Mouse (Mus musculus) heart, postnatal 0 days (tissue): ENCODE measurements around the gene Gm6583. TPM values are rescaled to one million over a fixed set of nuclear protein-coding genes. Genes with fewer than 3 reads are reported as not detected.

ENCODE experiments used
- ATAC-seq: fragments of 200-750 bp; cut with Nextera tagmentation; 2 replicates; pipeline ENCODE4 v1.8.0; 2017; ENCODE audit warnings: low read depth, moderate number of reproducible peaks, moderate library complexity; ENCODE audit not compliant: insufficient read depth
- DNase-seq: peaks from one replicate; pipeline ENCODE4 v3.0.0-alpha.2; 2016; ENCODE audit warnings: low spot score
- H3K27ac ChIP-seq: fragments of 300-500 bp; sonication (generic); 2 replicates; pipeline ENCODE4 v1.5.1; 2014; ENCODE audit warnings: low read depth, mild to moderate bottlenecking
- H3K27me3 ChIP-seq: fragments of 300-500 bp; sonication (generic); 2 replicates; pipeline ENCODE4 v1.6.1; 2014; ENCODE audit warnings: low read length, mixed read lengths; ENCODE audit not compliant: control insufficient read depth, insufficient read depth
- H3K36me3 ChIP-seq: fragments of 300-500 bp; sonication (generic); replicated peaks from 2 replicates; pipeline ENCODE4 v1.6.1; 2014; ENCODE audit warnings: low read length, mixed read lengths; ENCODE audit not compliant: control insufficient read depth, insufficient read depth
- H3K4me1 ChIP-seq: fragments of 300-500 bp; sonication (generic); 2 replicates; pipeline ENCODE4 v1.6.1; 2014; ENCODE audit warnings: antibody characterized with exemption; ENCODE audit not compliant: control insufficient read depth, insufficient read depth
- H3K4me2 ChIP-seq: fragments of 300-500 bp; sonication (generic); 2 replicates; pipeline ENCODE4 v1.6.1; 2014; ENCODE audit warnings: low read depth, mild to moderate bottlenecking, low read length, moderate library complexity
- H3K4me3 ChIP-seq: fragments of 300-500 bp; sonication (generic); 2 replicates; pipeline ENCODE4 v1.5.1; 2014; ENCODE audit warnings: low read depth, low read length
- H3K9ac ChIP-seq: fragments of 300-500 bp; sonication (generic); replicated peaks from 2 replicates; pipeline ENCODE4 v1.6.1; 2014; ENCODE audit warnings: low read depth, low read length, mixed read lengths
- H3K9me3 ChIP-seq: fragments of 300-500 bp; sonication (generic); replicated peaks from 2 replicates; pipeline ENCODE4 v1.6.1; 2016; ENCODE audit warnings: low read length; ENCODE audit not compliant: control insufficient read depth
- CTCF ChIP-seq: IDR thresholded peaks from 2 replicates; pipeline ENCODE4 v1.5.1; 2016; ENCODE audit warnings: antibody characterized with exemption, control low read depth, low read depth
- EP300 ChIP-seq: IDR thresholded peaks from 2 replicates; pipeline ENCODE4 v1.6.1; 2016; ENCODE audit warnings: antibody characterized with exemption, low read depth
- WGBS: fragments of 180-500 bp; shearing (Covaris S2); extraction: QIAGEN DNeasy Blood & Tissue Kit; methylation state at CpG from one replicate; pipeline ENCODE4 v1.1.7; 2014; 5-methylcytosine and 5-hydroxymethylcytosine counted together
- polyA plus RNA-seq: library from polyadenylated mRNA; unstranded; fragments of >200 nt; fragmentation: Nextera tagmentation; extraction: Ambion mirVana; gene quantifications from 2 replicates; pipeline ENCODE4 v1.2.1, GENCODE M21; 2015
- total RNA-seq: library from RNA; depleted of rRNA; stranded (reverse); fragments of >200 nt; gene quantifications from 2 replicates; pipeline ENCODE4 v1.2.3, GENCODE M21; 2014; ENCODE audit warnings: low replicate concordance; rRNA removed

The Gm6583 gene
- total and polyA plus RNA-seq, 2 experiments from 2014 or later, result not detected

- Histone ChIP-seq H3K27me3 (no peaks in the 10 kb centered on the region), H3K4me2 (no peak overlapping the region), H3K9ac (no peak overlapping the region; the same call in 1 of the 2 replicates), H3K27ac (peak overlapping the region; percentile 47), H3K4me1 (0 out of 2 replicates have a peak, but pooled peaks cover 4% of the 10 kb centered on the region), H3K4me3 (no peak overlapping the region), H3K36me3 (peaks cover 37% of the 10 kb centered on the region), H3K9me3 (no peaks in the 10 kb centered on the region)
- no peak for TF ChIP-seq CTCF
- TF ChIP-seq EP300, result no peak; the same call in 1 of the 2 replicates
- ATAC-seq, result peak; percentile 76
- peak; percentile 58 for DNase-seq
- 24% methylated on average over 5 of the region's 5 CpGs for WGBS
These were observed 38.5 kb downstream of the Gm6583 start for GRCm38 (mm10) chr5:112317328-112317727.

- 0 out of 2 replicates have a peak, but pooled peaks cover 4% of the 10 kb centered on the region for H3K4me1 ChIP-seq
- WGBS, result 69% methylated on average over 5 of the region's 5 CpGs
- no peaks in the 10 kb centered on the region for H3K9me3 ChIP-seq
- no peak overlapping the region for H3K4me2 ChIP-seq
- no peaks in the 10 kb centered on the region for H3K27me3 ChIP-seq
- H3K36me3 ChIP-seq, result peaks cover 46% of the 10 kb centered on the region
- DNase-seq, result no peak
- H3K27ac ChIP-seq, result peak overlapping the region; percentile 47
- H3K4me3 ChIP-seq, result no peak overlapping the region
- ATAC-seq, result no peak
- no peak for TF ChIP-seq EP300
- no peak for TF ChIP-seq CTCF
- no peak overlapping the region for H3K9ac ChIP-seq
These were observed 39.4 kb downstream of the Gm6583 start for GRCm38 (mm10) chr5:112316468-112316867.

GRCm38 (mm10) chr5:112313222-112313885, 42.5 kb downstream of the Gm6583 start:
- Histone ChIP-seq H3K36me3 (peaks cover 76% of the 10 kb centered on the region), H3K27ac (no peak overlapping the region), H3K4me3 (no peak overlapping the region), H3K27me3 (no peaks in the 10 kb centered on the region), H3K4me2 (no peak overlapping the region), H3K9ac (no peak overlapping the region), H3K4me1 (no peaks in the 10 kb centered on the region), H3K9me3 (no peaks in the 10 kb centered on the region)
- DNase-seq (no peak), ATAC-seq (no peak)
- WGBS, result 66% methylated on average over 11 of the region's 11 CpGs
- TF ChIP-seq EP300 (no peak), CTCF (no peak)

GRCm38 (mm10) chr5:112305842-112306241, 50.0 kb downstream of the Gm6583 start:
- no peak overlapping the region for H3K4me3 ChIP-seq
- DNase-seq (no peak), ATAC-seq (no peak)
- H3K4me2 ChIP-seq, result no peak overlapping the region
- no peak overlapping the region for H3K9ac ChIP-seq
- H3K4me1 ChIP-seq, result no peaks in the 10 kb centered on the region
- H3K9me3 ChIP-seq, result no peaks in the 10 kb centered on the region
- no peak for TF ChIP-seq EP300
- no peak for TF ChIP-seq CTCF
- H3K36me3 ChIP-seq, result peaks cover 57% of the 10 kb centered on the region
- H3K27ac ChIP-seq, result no peak overlapping the region
- no peaks in the 10 kb centered on the region for H3K27me3 ChIP-seq
- WGBS, result 83% methylated on average over 5 of the region's 5 CpGs

Other genes with a start within 250 kb of the Gm6583 start
- 0.39 and 1.6 TPM in 2 replicates for gene Cryba4, start 103.5 kb downstream of the Gm6583 start, total RNA-seq
- gene Cryba4, start 103.5 kb downstream of the Gm6583 start, polyA plus RNA-seq, result 3.7 and 4.1 TPM in 2 replicates
- gene Crybb1, start 100.2 kb downstream of the Gm6583 start, total RNA-seq, result not detected in 2 replicates
- 0.26 and 0.54 TPM in 2 replicates for gene Crybb1, start 100.2 kb downstream of the Gm6583 start, polyA plus RNA-seq
- gene Tpst2, start 79.3 kb downstream of the Gm6583 start, total RNA-seq, result 86.1 and 96.0 TPM in 2 replicates
- 42.9 and 43.8 TPM in 2 replicates for gene Tpst2, start 79.3 kb downstream of the Gm6583 start, polyA plus RNA-seq
- 6.5 and 11.4 TPM in 2 replicates for gene Tfip11, start 29.7 kb downstream of the Gm6583 start, total RNA-seq
- gene Tfip11, start 29.7 kb downstream of the Gm6583 start, polyA plus RNA-seq, result 11.7 TPM in 2 replicates
- gene Srrd, start 13.0 kb downstream of the Gm6583 start, total RNA-seq, result 57.9 and 65.2 TPM in 2 replicates
- gene Srrd, start 13.0 kb downstream of the Gm6583 start, polyA plus RNA-seq, result 14.1 and 18.2 TPM in 2 replicates
- 12.5 and 16.1 TPM in 2 replicates for gene Hps4, start 12.9 kb downstream of the Gm6583 start, total RNA-seq
- gene Hps4, start 12.9 kb downstream of the Gm6583 start, polyA plus RNA-seq, result 12.6 and 13.5 TPM in 2 replicates
- gene Asphd2, start 38.8 kb upstream of the Gm6583 start, total RNA-seq, result 0.08 and 6.5 TPM in 2 replicates
- 0.40 and 0.67 TPM in 2 replicates for gene Asphd2, start 38.8 kb upstream of the Gm6583 start, polyA plus RNA-seq
- gene Gm6588, start 93.4 kb upstream of the Gm6583 start, total RNA-seq, result not detected in 2 replicates
- gene Gm6588, start 93.4 kb upstream of the Gm6583 start, polyA plus RNA-seq, result not detected in 2 replicates
- 0.23 TPM in 1 of 2 replicates, not detected in the other for gene Sez6l, start 221.2 kb upstream of the Gm6583 start, total RNA-seq
- gene Sez6l, start 221.2 kb upstream of the Gm6583 start, polyA plus RNA-seq, result 0.10 and 0.21 TPM in 2 replicates